Mouse (Mus musculus): ENCODE measurements around the gene Atp6v1fnb. TPM values are rescaled to one million over a fixed set of nuclear protein-coding genes. Genes with fewer than 3 reads are reported as not detected.
A peak's percentile ranks its signal among the peaks of the same experiment; 100 is the strongest.

The Atp6v1fnb gene
- polyA plus RNA-seq, 1 experiment from 2014 or later = 0.30 TPM

DNA sequence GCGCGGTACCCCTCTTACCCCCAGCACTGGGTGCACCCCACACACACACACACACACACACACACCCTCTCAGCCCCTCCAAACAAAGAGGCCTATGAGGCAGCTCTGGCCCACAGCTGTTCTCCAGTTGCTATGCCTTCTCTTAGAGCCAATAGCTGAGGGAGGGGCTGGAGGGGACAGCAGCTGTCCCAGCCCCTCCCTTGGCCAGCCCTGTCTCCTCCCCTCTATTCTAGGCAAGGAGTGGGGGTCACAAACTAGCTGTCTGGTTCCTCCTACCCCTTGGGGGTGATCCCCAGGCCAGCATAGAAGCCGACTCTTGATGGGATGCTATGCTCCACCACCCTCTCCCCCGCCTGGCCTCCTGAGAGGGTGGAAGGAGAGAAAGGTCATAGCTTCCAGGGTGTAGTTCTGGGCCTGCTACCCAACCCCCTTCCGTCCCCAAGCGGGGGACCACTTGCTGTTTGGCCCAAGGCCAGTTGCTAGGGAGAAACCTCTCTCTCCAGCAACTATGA lies 35.2 kb upstream of the Atp6v1fnb start:
- Histone ChIP-seq H3K9ac (no peak overlapping the region), H3K9me3 (no peaks in the 10 kb centered on the region), H3K4me2 (replicated peaks) (peak overlapping the region; percentile 88), H3K36me3 (no peaks in the 10 kb centered on the region), H3K27me3 (replicated peaks) (peaks cover 43% of the 10 kb centered on the region), H3K27ac (peak overlapping the region; percentile 50; the same call in 1 of the 2 replicates), H3K4me1 (peaks cover 42% of the 10 kb centered on the region), H3K4me3 (peak overlapping the region; percentile 13)
- peak; percentile 71 for ATAC-seq (ENCODE audit: low FRiP score, low read depth)
- 5% methylated on average over 6 of the region's 6 CpGs for WGBS

DNA sequence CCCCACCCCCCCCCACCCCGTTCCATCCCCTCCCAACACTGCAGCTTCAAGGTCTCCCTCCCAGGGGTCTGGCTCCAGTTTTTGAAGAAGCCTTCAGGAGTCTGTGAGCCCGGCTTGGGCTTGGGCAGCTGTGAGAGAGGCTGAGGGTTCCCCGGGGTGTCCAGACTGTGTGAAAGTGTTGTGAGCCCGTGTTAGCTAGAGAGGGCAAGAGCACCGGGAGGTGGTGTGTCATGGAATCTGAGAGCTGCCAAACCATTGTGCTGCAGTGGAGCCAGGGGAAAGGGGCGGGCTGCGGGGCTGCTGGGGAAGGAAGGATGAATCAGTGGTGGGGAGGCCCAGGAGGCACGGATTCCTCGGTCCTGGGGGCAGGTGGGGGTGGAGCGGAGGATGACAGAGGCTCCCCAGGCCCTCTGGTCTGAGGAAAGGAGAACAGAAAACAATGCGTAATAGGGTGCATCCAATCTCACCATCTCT lies 34.7 kb upstream of the Atp6v1fnb start:
- Histone ChIP-seq H3K36me3 (peaks cover 4% of the 10 kb centered on the region; the same call in 1 of the 2 replicates), H3K9me3 (no peaks in the 10 kb centered on the region), H3K27me3 (replicated peaks) (peaks cover 40% of the 10 kb centered on the region), H3K4me1 (peaks cover 42% of the 10 kb centered on the region), H3K4me2 (replicated peaks) (peak overlapping the region; percentile 88), H3K27ac (peak overlapping the region; percentile 50), H3K4me3 (peak overlapping the region; percentile 4; the same call in 1 of the 2 replicates), H3K9ac (no peak overlapping the region)
- 5% methylated on average over 11 of the region's 11 CpGs for WGBS
- peak; percentile 72 for ATAC-seq (ENCODE audit: low FRiP score, low read depth)

DNA sequence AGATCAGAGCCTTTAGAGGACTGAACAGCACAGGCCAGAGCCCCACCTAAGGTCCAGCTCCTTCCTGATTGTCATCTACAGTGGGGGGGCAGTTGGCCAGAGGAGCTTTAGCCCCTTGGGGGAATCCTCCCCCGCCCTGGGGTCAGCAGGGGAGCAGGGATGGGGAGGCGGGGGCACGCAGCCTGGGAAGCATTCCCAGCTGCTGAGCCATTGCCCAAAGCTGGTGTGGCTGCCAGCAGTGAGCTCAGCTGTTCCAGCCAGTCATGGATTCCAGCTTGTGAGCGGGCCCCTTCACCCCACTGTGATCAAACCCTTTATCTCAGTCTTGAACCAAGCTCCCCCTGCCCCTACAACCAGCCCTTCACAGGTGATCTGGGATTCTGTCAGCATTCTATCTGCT lies 32.0 kb upstream of the Atp6v1fnb start:
- H3K9me3 ChIP-seq = no peaks in the 10 kb centered on the region
- no peak overlapping the region for H3K9ac ChIP-seq
- no peak overlapping the region for H3K4me3 ChIP-seq
- peaks cover 16% of the 10 kb centered on the region for H3K36me3 ChIP-seq
- peaks cover 12% of the 10 kb centered on the region for H3K27me3 ChIP-seq (replicated peaks)
- ATAC-seq (ENCODE audit: low FRiP score, low read depth) = no peak
- no peak overlapping the region for H3K4me2 ChIP-seq (replicated peaks)
- no peak overlapping the region for H3K27ac ChIP-seq
- peaks cover 26% of the 10 kb centered on the region for H3K4me1 ChIP-seq
- WGBS = 84% methylated on average over 4 of the region's 4 CpGs

DNA sequence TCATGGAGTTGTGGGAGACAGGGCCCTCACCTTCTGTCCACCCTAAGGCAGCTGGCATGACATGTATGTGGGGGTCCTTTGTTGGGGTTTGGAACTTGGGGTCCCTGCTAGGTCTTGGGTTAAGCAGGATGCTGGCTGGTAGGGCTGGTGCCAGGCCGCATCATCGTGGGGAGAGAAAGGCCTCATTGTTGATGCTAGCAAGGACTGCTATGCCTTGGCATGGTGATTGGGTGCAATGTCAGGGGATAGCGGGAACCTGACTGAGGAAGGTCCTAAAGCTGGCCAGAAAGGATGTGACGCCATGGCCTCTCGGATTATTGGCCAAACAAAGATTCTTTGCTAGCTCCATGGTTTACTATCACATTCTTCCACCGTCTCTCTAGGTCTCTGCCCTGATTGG lies 31.4 kb upstream of the Atp6v1fnb start:
- ATAC-seq (ENCODE audit: low FRiP score, low read depth) = no peak
- no peak overlapping the region for H3K27ac ChIP-seq
- no peak overlapping the region for H3K4me2 ChIP-seq (replicated peaks)
- peaks cover 7% of the 10 kb centered on the region; the same call in 1 of the 2 replicates for H3K27me3 ChIP-seq (replicated peaks)
- H3K4me3 ChIP-seq = no peak overlapping the region
- peaks cover 16% of the 10 kb centered on the region for H3K36me3 ChIP-seq
- H3K9me3 ChIP-seq = no peaks in the 10 kb centered on the region
- no peak overlapping the region for H3K9ac ChIP-seq
- H3K4me1 ChIP-seq = peaks cover 21% of the 10 kb centered on the region
- 91% methylated on average over 6 of the region's 6 CpGs for WGBS

DNA sequence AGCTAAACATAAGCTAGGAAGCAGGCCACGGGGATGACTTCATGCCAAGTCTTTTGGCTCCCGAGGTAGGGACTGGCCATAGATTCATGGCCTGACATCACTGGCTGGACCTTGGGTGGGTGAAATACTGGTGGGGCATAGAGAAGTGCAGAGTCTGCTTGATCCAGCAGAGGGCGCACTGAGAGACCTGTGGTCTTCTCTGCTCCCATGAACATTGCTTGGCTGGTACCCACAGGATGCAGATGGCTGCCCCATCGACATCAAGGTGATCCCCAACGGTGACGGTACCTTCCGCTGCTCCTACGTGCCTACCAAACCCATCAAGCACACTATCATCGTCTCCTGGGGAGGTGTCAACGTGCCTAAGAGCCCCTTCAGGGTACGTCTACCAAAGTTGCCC lies 26.5 kb upstream of the Atp6v1fnb start:
- 71% methylated on average over 11 of the region's 11 CpGs for WGBS
- no peak overlapping the region for H3K4me2 ChIP-seq (replicated peaks)
- H3K9ac ChIP-seq = no peak overlapping the region
- no peaks in the 10 kb centered on the region for H3K9me3 ChIP-seq
- no peak overlapping the region for H3K4me3 ChIP-seq
- H3K36me3 ChIP-seq = peaks cover 42% of the 10 kb centered on the region
- H3K27ac ChIP-seq = no peak overlapping the region
- no peaks in the 10 kb centered on the region for H3K27me3 ChIP-seq (replicated peaks)
- ATAC-seq (ENCODE audit: low FRiP score, low read depth) = no peak
- no peaks in the 10 kb centered on the region for H3K4me1 ChIP-seq

DNA sequence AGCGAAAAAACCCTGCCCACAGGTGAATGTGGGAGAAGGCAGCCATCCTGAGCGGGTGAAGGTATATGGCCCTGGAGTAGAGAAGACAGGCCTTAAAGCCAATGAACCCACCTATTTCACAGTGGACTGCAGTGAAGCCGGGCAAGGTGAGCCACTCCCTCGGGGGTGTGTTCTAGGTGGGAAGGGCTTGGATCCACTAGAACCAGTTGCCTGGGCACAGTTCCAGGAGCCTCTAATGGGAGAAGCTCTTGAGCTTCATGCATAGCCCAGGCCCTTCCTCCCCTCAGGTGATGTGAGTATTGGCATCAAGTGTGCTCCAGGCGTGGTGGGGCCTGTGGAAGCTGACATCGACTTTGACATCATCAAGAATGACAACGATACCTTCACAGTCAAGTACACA lies 25.9 kb upstream of the Atp6v1fnb start:
- no peak for ATAC-seq (ENCODE audit: low FRiP score, low read depth)
- H3K9ac ChIP-seq = no peak overlapping the region

DNA sequence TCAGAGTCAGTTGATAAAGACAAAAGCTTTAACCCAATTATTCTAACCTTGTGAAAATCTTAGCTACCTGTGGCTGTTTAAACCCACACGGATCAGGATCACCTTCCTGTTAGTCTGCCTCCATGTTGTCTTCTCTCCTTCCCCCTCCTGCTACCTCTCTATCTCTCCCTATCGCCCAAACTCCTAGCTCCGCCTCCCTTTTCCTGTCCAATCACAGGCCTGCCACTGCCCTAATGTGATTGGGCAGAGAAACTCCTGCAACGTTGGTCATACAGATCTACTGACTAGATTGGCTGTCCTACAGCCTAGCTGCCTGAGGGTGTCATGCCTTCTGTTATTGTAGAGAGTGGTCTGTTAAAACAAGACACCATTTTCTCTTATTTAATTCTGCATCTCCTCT lies 21.4 kb upstream of the Atp6v1fnb start:
- 28% methylated on average over 4 of the region's 4 CpGs for WGBS
- Histone ChIP-seq H3K27me3 (replicated peaks) (no peaks in the 10 kb centered on the region), H3K27ac (no peak overlapping the region), H3K4me2 (replicated peaks) (no peak overlapping the region), H3K36me3 (peaks cover 31% of the 10 kb centered on the region), H3K4me3 (no peak overlapping the region), H3K9me3 (no peaks in the 10 kb centered on the region), H3K4me1 (no peaks in the 10 kb centered on the region), H3K9ac (no peak overlapping the region)
- ATAC-seq (ENCODE audit: low FRiP score, low read depth) = no peak

More for the DNA sequence above, 25.9 kb upstream of the Atp6v1fnb start:
- 94% methylated on average over 7 of the region's 7 CpGs for WGBS
- Histone ChIP-seq H3K27me3 (replicated peaks) (no peaks in the 10 kb centered on the region), H3K4me2 (replicated peaks) (no peak overlapping the region), H3K4me1 (no peaks in the 10 kb centered on the region), H3K4me3 (no peak overlapping the region), H3K9me3 (no peaks in the 10 kb centered on the region), H3K36me3 (peaks cover 42% of the 10 kb centered on the region), H3K27ac (no peak overlapping the region)

DNA sequence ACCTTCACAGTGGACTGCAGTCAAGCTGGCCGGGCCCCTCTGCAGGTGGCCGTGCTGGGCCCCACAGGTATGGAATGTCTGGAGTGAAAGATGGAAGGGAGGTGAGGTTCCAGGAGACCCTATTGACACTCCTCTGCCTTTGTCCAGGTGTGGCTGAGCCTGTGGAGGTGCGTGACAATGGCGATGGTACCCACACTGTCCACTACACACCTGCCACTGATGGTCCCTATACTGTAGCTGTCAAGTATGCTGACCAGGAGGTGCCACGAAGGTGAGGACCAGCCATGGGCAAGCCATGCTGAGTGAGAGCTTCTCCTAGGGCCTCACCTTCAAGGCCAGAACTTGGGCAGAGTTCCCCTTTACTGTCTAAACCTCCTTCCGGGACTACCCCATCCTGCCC lies 20.6 kb upstream of the Atp6v1fnb start:
- no peaks in the 10 kb centered on the region for H3K4me1 ChIP-seq
- H3K27ac ChIP-seq = no peak overlapping the region
- ATAC-seq (ENCODE audit: low FRiP score, low read depth) = no peak

DNA sequence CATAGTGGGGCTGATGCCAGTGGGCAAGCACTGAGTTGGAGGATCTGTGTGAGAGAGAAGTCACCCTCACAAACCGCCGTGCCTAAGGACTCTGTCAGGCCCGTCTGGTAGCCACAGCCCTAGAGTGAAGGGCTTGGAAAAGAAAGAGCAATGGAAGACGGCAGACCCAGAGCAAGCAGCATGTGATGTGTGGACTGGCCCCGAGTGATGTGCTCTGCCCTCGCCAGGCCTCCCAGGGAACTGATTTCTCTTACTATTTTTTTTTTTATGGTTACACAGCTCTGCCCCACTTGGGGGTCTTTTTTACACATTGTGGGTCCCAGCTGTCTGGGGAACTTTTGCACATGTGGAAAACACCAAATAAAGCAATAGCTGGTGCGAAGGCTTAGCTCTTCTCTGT lies 9.7 kb upstream of the Atp6v1fnb start:
- H3K9me3 ChIP-seq = no peaks in the 10 kb centered on the region
- ATAC-seq (ENCODE audit: low FRiP score, low read depth) = no peak
- H3K27me3 ChIP-seq (replicated peaks) = no peaks in the 10 kb centered on the region
- H3K27ac ChIP-seq = no peak overlapping the region
- H3K36me3 ChIP-seq = peaks cover 17% of the 10 kb centered on the region
- 63% methylated on average over 7 of the region's 7 CpGs for WGBS
- no peak overlapping the region for H3K9ac ChIP-seq
- H3K4me2 ChIP-seq (replicated peaks) = no peak overlapping the region
- H3K4me1 ChIP-seq = no peaks in the 10 kb centered on the region
- H3K4me3 ChIP-seq = no peak overlapping the region

More for the DNA sequence above, 20.6 kb upstream of the Atp6v1fnb start:
- no peaks in the 10 kb centered on the region for H3K27me3 ChIP-seq (replicated peaks)
- H3K36me3 ChIP-seq = peaks cover 36% of the 10 kb centered on the region
- WGBS = 96% methylated on average over 6 of the region's 6 CpGs
- no peaks in the 10 kb centered on the region for H3K9me3 ChIP-seq
- no peak overlapping the region for H3K4me2 ChIP-seq (replicated peaks)
- no peak overlapping the region for H3K4me3 ChIP-seq
- no peak overlapping the region for H3K9ac ChIP-seq

DNA sequence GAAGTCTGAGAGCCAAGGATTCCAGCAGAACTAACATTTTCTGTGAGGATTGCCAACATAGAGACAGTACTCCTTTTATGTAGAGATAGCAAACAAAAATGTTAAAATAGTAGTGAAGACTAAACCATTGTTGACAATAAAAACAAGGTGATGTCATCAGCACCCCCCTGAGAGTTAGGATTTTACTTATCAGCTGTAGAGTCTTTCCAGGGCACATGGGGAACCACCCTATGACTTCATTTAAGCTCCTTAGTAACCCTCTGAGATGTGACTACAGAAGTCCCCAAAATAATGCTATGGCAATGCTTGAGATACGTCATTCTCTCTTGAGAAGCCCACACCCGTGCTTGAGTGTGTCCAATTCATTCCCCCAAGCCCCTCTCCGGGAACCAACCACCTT lies 7.8 kb upstream of the Atp6v1fnb start:
- Histone ChIP-seq H3K9me3 (no peaks in the 10 kb centered on the region), H3K27me3 (replicated peaks) (no peaks in the 10 kb centered on the region), H3K27ac (no peak overlapping the region), H3K4me3 (no peak overlapping the region), H3K4me1 (peaks cover 4% of the 10 kb centered on the region), H3K9ac (no peak overlapping the region), H3K36me3 (peaks cover 14% of the 10 kb centered on the region; the same call in 1 of the 2 replicates), H3K4me2 (replicated peaks) (no peak overlapping the region)
- WGBS = 79% methylated on average over 3 of the region's 3 CpGs
- no peak for ATAC-seq (ENCODE audit: low FRiP score, low read depth)

DNA sequence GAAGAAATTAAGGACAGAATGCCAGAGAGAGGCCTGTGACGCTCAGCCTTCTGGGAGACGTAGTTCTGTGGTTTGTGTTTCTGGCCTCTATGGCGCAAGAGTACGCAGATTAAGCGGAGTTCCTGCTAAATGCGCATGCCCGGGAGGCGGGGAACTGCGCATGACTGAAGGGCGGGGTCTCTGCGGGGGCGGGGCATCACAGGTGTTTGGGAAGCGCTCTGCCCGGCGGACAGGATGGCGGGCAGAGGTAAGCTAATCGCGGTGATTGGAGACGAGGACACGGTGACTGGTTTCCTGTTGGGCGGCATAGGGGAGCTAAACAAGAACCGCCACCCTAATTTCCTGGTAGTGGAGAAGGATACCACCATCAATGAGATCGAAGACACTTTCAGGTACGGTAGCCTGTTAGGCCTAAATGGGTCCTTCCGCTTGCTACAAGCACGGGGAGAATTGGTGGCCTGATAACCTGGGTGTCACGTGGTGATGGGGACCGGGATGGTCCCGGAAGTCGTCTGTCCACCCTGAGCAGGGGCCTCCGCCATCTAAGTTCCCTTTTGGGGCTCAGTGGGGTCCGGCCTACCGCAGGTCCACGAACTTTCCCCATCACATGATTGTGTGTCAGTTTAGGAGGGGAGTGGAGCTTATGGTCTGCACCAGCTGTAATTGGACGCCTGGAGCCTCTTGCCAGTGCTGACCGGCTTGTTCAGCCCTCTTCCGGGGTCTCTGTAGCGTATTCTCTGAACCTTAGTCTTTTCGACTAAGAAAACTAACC lies 3.5 kb upstream of the Atp6v1fnb start, which contains the start of gene Atp6v1f:
TSS of gene Atp6v1f (plus strand) at position 136 of the 772 bp plus-strand sequence.
- WGBS = under 1% methylated on average over 39 of the region's 39 CpGs

DNA sequence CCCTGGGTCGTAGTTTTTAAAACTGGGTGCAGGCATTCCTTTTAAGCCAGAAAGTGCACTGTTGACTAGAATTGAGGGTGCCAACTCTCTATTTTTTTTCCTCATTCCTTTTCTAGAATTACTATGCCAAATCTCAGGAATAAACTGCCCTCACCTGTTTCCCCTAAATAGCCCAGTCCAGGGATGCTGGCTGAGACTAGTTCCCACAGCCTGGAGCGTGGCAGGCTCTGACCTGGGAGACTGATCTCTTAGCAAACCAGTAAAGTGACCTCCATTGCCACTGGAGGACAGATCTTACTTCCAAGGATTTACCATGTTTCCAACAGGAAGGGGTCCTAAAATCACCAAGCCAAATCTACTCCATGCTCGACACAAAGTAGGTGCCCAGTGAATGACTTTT lies 2.4 kb upstream of the Atp6v1fnb start:
- Histone ChIP-seq H3K4me3 (no peak overlapping the region; the same call in 1 of the 2 replicates), H3K9ac (peak overlapping the region; percentile 70; the same call in 1 of the 2 replicates), H3K4me1 (peaks cover 17% of the 10 kb centered on the region), H3K27me3 (replicated peaks) (no peaks in the 10 kb centered on the region), H3K36me3 (peaks cover 21% of the 10 kb centered on the region), H3K9me3 (no peaks in the 10 kb centered on the region), H3K27ac (no peak overlapping the region), H3K4me2 (replicated peaks) (peak overlapping the region; percentile 68)
- ATAC-seq (ENCODE audit: low FRiP score, low read depth) = no peak
- 91% methylated on average over 3 of the region's 3 CpGs for whole genome bisulfite sequencing

More for the DNA sequence above, 3.5 kb upstream of the Atp6v1fnb start, which contains the start of gene Atp6v1f:
- no peak within 1 kb of the TSS for H3K27ac ChIP-seq
- peaks cover 21% of the 10 kb centered on the region for H3K36me3 ChIP-seq
- no peaks in the 10 kb centered on the region for H3K27me3 ChIP-seq (replicated peaks)
- ATAC-seq (ENCODE audit: low FRiP score, low read depth) = peak; percentile 96
- peak within 1 kb of the TSS; percentile 60 for H3K4me3 ChIP-seq
- H3K4me2 ChIP-seq (replicated peaks) = peak within 1 kb of the TSS; percentile 68
- H3K4me1 ChIP-seq = peaks cover 12% of the 10 kb centered on the region
- no peaks in the 10 kb centered on the region for H3K9me3 ChIP-seq
- peak within 1 kb of the TSS; percentile 70 for H3K9ac ChIP-seq
